Mouse (Mus musculus) spleen, postnatal 14 days (tissue): ENCODE measurements around the gene Pgk1.

Source experiments
- DNase-seq, 2 experiments: peaks; one replicate each; pipeline ENCODE4 v3.0.0; 2021 to 2022; ENCODE audit warnings: low spot score in 2 of 2

Gene Pgk1

DNA sequence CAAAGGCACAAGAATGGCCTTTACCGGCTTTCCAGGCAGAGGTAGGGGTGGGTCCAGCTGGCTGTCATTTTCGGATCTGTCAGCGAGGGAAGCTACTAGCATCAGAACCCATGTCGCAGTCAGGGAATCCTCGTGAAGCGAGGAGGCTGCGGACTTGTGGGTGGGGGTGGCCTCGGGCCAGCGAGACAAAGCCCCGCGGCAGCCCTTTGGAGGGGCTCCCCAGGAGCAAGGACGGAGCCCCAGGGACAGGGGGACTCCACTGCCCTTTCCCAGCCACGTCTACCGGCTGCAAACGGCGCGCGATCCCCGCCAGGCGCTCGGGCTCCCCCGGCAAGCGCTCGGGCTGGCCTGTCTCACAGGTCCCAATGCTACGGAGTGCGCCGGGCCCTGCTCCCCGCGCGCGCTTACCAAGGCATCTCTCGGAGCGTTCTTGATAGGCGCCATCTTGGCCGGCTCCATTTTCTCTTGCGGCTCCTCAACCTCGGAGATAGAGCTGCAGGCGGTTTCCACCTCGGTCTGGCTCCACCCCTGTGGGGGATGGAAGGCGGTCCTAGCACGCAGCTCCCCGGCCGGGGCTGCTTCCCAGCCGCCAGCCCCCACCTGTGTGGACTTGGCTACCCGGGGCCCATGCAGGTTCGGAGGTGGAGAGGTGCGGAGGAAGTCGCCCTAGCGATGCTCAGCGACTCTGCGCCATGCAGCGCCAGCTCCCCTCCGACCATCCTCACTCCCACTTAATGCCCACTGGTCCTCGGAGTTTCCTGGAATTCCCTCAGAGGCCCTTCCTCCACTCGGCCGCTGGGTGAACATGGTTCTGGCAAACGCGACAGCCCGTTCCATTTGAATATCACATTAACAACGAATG lies 32.5 kb downstream of the Pgk1 start:
- DNase-seq, result peak; percentile 25 to 38

DNA sequence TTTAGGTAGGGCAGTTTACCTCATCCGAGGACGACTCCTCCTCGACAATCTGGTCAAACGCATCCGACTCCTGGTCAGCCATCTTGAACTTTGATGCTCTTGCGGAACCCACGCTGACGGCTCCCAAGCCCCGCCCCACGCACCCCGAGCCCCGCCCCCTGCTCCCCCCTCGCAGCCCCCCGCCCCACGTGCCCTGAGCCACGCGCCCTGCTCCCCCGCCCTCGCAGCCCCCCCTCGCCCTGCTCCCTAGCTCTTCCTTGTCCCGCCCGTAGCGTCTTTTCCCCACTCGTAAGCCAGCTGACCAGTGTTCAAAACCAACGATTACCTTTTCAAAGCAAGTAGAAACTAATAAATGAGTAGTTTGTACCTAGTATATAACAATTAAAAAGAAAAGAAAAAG lies 34.2 kb downstream of the Pgk1 start, which contains the start of gene Taf9b:
Gene Taf9b, minus strand, starts transcription at position 101 of the 400 bp plus-strand sequence.
- DNase-seq, result no peak
